Mouse (Mus musculus) liver, embryonic 15.5 days (tissue): ENCODE results near the gene Pnpla1. TPM values are rescaled to one million over a fixed set of nuclear protein-coding genes. Genes with fewer than 3 reads are reported as not detected.

Source experiments
- polyA plus RNA-seq: library from polyadenylated mRNA; unstranded; fragments of >200 nt; fragmentation: Nextera tagmentation; extraction: Ambion mirVana; gene quantifications from 2 replicates; pipeline ENCODE4 v1.2.1, GENCODE M21; 2015

The Pnpla1 gene
- polyA plus RNA-seq, 1 experiment from 2014 or later: 0.06 TPM

Other genes starting within 250 kb of the Pnpla1 start
- gene Srpk1, start 235.7 kb upstream of the Pnpla1 start, polyA plus RNA-seq: 24.7 and 30.2 TPM in 2 replicates
- 0.07 and 0.17 TPM in 2 replicates for gene Slc26a8, start 168.2 kb upstream of the Pnpla1 start, polyA plus RNA-seq
- gene Mapk14, start 167.1 kb upstream of the Pnpla1 start, polyA plus RNA-seq: 29.0 and 33.4 TPM in 2 replicates
- gene AC170998.1, start 132.3 kb upstream of the Pnpla1 start, polyA plus RNA-seq: 1.0 and 1.1 TPM in 2 replicates
- 7.3 and 8.9 TPM in 2 replicates for gene Mapk13, start 89.1 kb upstream of the Pnpla1 start, polyA plus RNA-seq
- 74.7 and 78.4 TPM in 2 replicates for gene Brpf3, start 57.3 kb upstream of the Pnpla1 start, polyA plus RNA-seq
- 0.07 and 0.08 TPM in 2 replicates for gene 4930539E08Rik, start 56.9 kb downstream of the Pnpla1 start, polyA plus RNA-seq
- 0.25 and 0.26 TPM in 2 replicates for gene Pxt1, start 85.4 kb downstream of the Pnpla1 start, polyA plus RNA-seq
- 74.6 and 80.9 TPM in 2 replicates for gene Kctd20, start 93.5 kb downstream of the Pnpla1 start, polyA plus RNA-seq
- gene Stk38, start 149.6 kb downstream of the Pnpla1 start, polyA plus RNA-seq: 41.7 and 46.7 TPM in 2 replicates
- gene Srsf3, start 174.2 kb downstream of the Pnpla1 start, polyA plus RNA-seq: 204 and 215 TPM in 2 replicates
- 15.4 and 15.5 TPM in 2 replicates for gene Cdkn1a, start 232.6 kb downstream of the Pnpla1 start, polyA plus RNA-seq